Mouse (Mus musculus) lung, postnatal 36 days (tissue): ENCODE measurements at regions not wholly inside any gene's neighbourhood (a gene's known extent, or its start where the extent isn't known, plus 50 kb on each side); places are given as distances from the start of the nearest gene placed in this dataset.
A peak's percentile ranks its signal among the peaks of the same experiment; 100 is the strongest.

Source experiments
- DNase-seq: peaks from one replicate; pipeline ENCODE4 v3.0.0; 2022; ENCODE audit warnings: mixed read lengths

DNA sequence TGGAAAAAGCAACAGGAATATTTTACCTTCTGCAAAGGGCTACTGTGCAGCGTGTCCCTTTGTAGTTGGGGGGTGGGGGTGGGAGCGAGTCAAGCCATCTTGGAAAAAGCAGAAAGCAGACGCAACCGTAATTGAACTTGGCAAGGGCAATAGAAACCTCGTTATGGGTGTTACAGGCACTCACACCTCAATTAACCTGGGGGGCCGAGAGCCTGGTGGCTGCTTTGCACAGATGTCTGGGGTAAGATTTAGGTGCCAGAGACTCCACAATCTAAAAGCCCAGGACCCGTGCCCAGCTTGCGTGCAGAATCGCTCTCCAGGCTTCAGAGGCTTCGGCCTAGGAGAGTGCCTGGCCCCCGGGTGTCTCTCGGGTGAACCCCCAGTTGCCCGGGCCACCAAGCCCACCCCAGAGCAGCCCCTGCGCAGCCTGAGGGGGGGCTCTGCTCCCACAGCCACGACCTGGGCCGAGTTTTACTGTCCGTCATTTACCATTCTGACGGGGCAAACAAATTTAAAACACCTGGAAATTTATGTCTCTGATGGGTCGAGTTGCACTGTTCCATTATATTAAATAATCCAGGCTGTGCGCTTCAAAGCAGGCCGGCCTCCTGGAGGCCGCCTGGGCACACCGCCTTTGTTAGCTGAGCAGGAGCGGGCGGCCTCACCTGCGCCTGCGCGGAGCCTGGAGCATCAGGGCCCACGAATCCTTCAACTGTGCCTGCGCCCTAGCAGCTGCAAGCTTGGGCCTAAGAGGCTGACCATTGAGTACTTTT lies 212.4 kb downstream of the Srbd1 start:
- no peak for DNase-seq

DNA sequence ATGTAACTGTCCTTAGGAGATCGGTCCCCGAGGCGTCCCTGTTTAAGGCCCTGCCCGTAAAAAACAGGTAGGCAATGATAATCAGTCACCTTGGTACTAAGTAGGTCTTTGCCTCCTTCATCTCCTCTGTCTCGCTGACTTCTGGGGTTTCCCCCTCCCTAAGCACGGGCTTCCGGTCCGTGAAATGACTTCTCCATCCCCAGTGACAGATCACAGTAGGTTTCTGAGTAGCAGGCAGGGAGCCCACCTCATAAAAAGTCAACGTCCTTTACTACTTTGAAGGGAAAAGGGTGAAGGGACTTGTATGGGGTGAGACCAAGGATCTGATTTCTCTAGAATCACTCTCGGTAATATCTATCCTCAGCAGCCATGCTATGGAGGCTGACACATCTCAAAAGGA lies 213.0 kb downstream of the Srbd1 start:
- DNase-seq = no peak

DNA sequence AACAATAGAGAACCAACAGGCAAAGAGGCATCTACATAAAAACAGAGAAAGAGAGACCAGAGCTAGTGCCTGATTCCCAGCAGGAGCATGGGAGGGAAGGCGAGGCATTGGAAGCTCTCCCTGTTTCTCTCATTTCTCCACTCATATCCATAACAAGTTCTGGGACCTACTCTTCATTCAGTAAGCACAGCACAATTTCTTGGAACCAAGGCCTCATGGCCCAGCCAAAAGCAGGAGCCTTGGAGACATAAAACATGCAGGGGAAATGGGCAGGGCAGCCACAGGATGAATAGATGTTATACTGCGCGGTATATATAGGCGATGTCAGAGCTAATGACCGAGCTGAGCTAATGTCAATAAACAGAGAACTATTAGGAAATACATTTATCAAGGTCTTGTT lies 214.2 kb downstream of the Srbd1 start:
- no peak for DNase-seq

DNA sequence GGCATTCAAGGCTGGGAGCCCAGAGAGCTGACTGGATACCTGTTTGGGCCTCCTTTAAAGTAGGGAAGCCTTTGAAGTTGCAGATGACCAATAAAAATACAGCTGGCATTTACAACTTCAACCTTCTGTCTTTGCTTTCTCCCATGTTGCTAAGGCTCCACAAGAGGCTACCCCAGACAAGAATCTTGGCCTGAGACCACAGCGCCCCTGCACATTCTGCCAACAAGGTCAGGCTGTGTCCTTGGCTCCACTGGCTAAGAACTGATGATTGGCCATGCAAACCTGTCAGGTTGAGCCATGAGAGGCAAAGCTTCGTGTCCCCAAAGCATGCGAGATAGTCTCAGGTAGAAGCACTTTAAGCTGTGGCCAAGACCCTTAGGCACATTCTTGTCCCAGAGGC lies 214.6 kb downstream of the Srbd1 start:
- DNase-seq = no peak

DNA sequence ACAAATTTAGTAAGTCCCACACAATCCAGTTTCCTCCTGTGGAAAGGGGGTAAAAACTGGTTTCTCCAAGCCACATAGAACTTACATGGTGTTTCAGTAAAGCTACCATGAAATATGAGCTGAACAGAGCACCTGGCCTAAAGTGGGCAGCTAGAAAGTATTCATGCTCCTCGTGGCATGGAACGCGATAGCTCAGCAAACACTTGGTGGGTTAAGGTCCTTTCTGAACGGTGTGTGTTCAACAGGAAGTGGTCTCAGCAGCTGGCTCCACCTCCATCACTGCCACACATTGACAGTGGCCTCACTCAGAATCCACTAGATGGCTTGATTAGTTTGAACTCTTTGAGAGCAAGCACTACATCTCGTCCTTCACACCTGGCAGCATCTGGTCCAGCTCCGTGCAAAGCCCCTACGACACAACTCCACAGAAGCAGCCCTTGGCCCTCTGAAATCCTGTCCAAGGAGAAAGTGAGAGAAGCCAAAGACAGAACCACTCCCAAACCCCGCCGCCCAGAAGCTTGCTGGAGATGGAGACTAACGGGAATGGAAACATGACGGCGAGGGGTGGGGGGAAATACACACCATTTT lies 215.2 kb downstream of the Srbd1 start:
- no peak for DNase-seq

DNA sequence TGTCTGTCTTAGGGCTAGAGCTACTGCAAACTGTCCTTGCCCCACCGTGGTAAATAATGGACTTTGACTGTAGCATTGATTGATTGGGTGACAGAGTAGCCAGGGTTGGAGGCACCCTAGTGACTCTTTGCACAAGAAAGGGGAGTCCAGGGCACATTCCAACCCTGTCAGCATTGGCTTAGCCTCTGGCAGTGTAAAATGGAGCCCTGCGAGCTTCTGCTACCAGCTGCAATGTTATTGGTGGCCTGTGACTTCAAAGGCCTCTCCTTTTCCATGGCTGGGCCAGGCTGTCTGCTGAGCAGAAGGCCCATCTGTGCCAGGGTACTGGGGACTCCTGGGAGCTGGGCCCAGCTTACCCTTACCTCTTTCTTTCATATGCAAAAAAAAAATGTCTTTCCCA lies 216.4 kb downstream of the Srbd1 start:
- no peak for DNase-seq

DNA sequence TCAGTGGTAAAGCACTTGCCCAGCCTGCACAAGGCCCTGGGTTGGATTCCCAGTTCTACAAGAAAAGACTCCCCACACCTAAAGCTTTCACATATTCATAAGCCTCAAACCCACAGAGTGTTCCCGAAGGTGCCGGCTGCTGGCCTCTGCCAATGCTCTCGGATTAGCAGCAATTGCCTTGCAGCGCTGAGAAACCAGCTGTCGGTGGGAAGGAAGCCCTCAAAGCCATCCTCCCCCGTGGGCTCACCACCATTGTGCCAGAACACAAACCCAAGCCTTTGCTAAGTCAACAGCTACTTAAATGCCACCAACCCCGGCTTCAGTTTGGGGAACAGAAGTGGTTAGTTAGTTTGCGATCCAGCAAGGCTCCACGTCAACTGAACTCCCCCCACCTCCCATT lies 217.7 kb downstream of the Srbd1 start:
- no peak for DNase-seq

DNA sequence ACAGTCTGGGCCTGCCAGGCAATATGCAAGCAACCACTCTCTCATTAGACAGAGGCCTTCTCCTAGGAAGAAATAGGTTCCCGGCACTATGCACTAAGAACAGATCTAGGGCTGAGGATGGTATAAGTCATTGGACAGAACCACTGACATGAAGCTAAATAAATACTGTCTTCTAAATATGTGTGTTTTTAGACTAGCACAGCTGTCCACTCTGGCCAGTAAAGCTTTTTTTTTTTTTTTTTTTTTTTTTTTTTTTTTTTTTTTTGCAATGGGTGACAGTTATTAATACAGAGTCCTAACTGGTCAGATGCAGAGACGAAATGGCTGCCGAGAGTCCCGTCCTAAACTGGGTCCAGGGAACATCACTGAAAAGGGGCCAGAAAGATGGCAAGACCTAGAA lies 218.9 kb downstream of the Srbd1 start:
- no peak for DNase-seq

DNA sequence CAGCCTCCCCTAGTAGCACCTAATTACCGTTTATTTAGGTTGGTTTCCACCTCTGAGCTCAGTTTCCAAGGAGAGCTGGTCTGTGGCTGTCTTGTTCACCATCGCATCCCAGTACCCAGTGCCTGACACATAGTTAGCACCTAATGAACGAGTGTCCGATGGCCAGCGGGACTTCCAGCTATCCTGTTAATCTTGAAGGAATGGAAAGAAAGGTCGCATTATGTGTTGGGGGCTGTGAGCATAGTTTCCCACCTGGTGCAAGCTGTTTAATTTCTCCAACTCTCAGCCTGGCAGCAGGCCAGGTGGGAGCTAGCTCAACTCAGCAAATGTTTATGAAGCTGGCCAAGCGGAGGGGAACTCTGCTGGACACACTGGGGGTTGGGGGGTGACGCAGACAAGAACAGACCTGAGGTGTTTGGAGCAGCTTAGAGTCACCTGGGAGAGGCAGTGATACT lies 223.7 kb downstream of the Srbd1 start:
- DNase-seq = no peak

DNA sequence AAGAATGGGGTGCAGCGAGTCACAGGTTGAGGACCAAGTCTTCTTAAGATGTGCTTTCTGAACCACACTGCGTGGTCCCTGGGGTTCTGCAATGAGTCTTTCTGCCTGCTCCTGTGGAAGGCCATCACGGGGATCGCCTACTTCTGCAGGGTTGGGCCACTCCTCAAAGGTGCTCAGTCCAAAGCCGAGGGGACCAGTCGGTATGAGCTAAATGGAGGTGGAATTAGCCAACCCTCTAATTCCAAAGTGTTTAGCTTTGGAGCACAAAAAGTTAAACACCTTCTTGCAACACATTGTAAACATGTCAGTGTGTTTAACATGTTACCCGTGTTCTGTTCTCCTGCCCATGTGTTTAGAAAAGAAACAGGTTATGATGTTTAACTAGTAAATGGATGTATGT lies 225.1 kb downstream of the Srbd1 start:
- no peak for DNase-seq

DNA sequence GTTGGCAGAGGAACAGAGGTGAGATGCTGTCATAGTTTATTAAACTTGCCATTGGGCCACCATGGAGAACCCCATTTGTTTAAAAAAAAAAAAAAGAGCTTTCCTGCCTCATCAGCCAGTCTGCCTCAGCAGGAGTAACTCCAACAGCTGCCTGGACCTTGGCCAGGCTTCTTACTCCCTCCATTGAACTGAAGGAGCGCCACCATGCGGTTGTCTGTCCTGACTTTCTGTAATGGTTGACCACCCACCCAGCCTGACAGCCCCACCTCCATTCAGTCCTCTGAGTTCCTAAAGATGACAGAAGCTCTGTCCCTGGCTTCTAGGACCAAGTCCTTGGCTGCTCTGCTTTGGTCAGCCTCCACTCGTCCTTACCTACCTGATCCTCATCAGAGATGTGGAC lies 227.8 kb upstream of the Six2 start:
- DNase-seq = no peak

DNA sequence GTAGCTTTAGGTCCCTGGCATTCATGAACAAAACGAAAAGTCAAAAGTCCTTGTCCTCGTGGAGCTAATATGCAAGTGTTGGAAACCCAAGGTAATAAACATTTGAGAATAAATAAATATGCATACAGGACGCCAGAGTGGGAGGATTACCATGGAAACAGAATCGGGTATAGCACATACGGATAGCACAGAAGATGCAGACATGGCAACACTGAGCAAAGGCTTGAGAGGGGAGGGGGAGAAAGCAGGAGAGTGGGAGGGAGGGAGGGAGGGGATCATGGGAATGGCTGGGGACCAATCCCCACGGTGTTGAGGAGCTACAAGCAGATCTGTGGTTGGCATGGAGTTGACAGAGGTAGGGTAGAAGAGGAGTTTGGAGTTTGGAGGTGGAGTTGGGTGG lies 226.0 kb upstream of the Six2 start:
- DNase-seq = no peak

DNA sequence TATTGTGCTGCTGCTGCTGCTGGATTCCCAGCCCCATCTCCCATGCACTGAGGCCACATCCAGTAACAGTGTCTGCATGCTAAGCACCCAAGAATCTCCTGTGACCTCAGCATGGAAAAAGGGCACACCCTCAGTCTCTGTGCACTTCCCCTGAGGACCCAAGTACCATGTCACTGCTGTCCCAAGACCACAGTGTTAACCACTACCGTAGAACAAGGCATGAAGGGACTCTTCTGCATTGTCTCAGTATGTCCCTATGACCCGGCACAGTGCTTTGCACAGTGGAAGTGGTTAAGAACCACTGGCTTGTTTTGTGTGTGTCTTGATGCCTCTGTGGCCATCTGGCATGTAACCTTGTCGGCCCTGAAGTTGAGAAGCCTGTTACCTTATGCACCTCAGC lies 220.6 kb upstream of the Six2 start:
- DNase-seq = no peak

DNA sequence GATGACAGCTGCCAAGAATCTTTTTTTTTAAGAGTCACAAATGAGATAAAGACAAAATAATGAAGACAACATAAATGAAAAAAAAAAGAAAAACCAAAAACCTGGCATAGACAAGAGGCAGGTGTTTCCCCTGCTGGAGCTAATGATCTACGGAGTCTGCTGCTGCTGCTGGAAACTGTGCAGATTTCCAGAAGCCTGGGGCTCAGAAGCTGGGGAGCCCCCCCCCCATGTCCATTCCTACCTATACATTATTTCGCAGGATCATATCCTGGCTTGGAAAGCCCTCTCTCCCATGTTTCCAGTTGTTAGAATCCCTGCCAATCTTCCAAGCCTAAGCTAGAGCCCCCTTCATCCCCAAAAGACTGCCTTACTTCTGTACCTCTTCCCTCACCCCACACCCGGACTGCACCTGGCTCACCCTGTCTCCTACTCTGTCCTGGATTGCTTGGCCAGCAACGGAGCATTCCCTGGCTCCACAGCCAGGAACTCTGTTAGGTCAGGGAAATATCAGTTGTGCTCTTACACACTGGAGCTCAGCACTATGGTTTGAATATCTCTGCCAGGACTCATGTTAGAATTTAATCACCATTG lies 218.6 kb upstream of the Six2 start:
- DNase-seq = no peak

DNA sequence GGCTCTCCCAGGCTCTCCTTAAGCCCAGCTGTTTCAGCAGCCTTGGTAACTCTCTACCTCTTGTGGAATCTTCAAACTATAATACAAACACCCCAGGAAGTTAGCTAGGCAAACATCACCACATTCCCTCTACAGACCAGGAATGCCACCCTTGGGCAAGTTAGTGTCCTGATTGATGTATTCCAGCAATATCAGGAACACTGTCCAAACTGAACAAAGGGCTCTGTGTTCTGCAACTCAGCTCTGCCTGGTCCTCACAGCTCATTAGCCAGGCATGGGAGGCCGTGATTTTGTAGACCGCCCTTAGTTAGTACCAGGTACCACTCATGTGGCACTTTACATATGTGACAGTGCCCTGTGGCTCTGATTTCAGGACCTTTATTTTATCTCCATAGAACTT lies 214.5 kb upstream of the Six2 start:
- DNase-seq = no peak

DNA sequence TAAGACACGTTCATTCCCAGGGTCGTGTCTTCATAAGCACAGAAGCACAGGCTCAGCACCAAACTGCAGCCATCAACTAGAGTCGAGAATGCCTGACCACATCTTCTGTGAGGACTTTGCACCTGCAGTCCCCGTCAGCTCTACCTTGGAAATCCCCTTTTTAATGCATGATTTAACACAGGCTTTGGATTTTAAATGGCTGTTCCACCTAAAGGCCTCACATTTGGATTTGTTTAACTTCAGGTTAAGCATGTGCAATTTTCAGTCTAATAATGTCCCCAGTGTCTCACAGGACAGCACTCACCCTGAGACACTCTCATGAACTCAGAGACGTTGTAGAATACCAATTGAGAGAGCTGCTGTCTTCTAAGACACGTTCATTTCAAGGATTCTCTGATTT lies 211.0 kb upstream of the Six2 start:
- no peak for DNase-seq

DNA sequence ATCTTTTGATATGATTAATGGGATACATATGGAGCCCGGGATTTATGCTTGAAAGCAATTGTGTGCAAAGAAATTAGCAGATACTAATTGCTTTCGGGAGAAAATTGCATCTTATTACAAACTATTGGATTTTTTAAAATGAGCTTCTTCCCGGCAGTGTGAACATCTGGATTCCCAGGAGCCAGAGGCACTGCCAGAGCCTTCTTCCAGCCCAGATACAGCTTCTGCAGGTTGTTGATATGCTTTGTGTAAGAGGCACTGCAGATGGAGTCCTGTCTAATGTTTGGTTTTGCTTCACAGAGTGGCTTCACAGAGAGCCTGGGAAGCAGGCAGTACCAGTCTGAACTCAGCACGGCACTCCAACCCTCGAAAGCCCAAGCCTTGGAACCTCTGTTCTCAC lies 207.9 kb upstream of the Six2 start:
- DNase-seq = no peak

DNA sequence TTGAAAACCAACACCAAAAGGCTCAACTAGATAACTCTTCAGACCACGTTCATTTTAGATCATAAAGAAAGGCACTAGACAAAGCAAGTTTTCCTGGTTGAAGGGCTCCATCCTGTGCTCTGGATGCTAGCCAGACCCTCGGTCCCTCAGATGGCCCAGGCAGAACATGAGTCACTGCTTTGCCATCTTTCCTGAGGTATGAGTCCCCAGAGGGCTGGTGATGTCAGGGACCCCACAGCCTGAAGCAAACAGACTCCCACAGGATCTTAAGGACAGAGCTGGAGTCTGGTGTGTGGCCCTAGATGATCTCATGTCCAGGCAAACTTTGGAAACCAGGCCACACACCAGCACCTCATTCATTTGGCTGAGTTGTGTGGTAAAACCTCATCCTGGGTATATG lies 203.2 kb upstream of the Six2 start:
- DNase-seq = no peak

DNA sequence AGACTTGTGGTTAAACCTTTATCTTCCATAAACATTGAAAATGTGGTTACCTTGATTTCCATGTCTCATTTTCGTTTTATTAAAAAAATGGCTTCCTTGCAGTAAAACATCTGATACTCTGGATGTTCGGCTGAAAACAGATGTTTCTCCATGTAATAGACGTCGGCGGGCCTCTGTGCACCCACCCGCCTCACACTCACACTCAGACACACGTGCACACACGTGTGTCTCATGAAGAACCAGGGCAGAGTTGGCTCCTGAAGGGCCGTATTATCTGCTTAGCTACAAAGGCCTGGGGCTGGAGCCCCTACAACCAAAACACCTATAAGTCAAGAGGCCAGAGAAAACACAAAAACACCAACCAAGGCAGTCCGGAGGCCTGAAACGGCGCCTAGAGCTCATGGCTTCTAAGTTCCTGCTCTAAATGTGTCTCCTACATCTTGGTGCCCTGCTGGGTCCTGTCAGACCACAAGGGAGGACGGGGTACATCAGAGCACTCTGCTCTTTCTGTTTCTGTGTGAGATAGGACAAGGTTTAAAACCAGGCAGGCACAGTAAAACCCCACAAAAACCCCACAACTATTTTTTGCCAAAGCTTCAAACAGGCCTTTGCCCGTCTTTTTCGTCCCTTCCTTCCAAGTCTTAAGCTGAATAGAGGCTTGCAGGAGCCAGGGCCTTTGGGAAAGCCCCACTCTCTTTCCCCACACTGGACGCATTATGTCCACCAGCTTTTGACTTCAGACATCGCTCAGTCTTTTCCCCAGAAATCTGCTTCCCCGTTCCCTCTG lies 201.9 kb upstream of the Six2 start:
- no peak for DNase-seq

DNA sequence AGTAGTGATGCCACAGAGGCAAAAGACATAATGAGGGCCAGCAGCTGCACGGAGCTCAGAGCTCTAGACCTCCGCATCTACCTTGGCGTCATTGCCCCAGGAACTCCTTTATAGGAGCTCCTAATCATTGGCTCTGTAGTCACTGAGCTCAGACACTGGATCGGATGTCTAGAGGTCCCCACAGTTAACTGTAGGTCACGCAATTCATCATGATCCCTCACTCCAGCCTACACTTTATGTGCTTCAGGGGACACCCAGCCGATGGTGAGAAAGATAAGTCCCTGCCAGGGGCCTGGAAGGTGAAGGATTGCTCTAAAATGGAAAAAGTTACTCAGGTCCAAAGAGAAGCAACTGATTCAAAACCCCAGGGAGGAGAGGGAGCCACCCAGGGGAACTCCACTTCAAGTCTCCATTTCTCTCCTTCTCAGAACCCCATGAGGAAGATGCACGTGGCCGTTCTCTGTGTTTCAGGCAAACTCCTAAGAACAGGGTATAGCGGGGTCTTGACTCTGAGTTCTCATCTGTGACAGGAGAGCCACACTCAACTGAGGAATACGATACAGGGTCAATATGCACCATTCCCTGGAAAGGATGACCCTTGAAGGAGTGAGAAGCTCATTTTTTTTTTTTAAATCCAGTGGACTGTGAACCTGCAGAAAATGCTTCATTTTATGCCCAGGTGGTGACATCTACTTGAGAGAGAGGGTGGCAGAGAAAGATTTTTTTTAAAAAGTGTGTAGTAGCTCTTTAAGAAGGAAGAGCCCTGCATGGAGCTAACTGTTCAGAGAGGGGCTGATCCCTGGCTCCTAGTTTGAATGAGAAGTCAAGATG lies 200.7 kb upstream of the Six2 start:
- DNase-seq = no peak

DNA sequence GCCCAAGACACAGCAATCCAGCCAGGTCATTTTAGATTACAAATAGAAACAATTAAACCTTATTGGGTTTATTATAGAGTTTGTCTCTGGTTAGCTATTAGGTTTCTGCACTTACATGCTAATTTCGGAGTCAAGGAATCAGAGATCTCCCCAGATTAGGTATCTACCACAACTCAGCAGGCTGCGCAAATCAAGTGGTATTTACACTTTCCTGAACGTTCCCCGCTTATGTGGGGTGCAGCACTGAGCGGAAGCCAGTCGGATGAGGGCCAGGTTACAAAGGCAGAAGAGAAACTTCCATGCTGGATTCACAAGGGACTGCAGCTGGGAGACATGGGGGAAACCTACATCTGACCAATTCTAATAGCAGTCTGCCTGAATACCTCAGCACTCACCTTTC lies 198.6 kb upstream of the Six2 start:
- DNase-seq = no peak

DNA sequence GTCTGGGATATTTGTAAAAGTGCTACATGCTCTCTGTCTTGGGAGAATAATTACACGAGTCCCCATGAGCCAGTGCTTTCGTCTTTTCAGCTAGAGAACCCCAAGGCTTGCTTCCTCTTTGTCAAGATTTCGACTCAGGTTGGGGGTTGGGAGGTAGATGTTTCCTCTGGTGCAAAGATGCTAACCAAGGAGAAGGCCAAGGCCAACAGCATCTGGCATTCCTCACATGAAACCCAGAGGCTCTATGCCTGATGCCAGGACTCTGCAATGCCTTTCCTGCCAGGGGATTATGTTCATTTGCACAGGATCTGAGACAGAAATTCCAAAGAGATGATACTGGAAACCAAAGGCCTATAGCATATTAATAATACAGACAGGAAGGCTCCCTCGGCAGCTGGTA lies 198.2 kb upstream of the Six2 start:
- no peak for DNase-seq

DNA sequence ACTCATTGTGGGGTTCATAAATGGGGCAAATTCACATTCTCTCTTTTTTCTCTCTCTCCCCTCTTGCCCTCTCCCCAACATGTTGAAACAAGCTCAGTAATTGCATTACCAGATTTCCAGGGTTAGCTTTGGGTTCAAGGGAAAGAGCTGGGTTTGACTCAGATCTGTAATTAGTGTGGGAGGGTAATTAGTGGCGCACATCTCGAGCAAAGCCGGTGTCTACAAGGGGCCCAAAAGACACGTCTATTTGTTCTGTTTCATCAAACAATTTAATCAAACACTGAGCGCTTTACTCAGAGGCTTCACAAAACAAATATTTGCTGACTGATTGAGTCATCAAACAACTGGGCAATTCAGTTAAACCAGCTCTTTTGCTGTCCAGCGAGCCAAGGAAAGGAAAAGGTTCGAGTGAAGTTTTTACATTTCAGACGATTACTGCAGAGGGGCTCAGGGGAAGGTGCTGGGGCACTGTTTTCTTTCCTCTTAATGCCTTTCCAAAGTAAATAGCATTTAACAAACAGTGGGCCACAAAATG lies 193.6 kb upstream of the Six2 start:
- peak; percentile 17 for DNase-seq
